Mouse (Mus musculus) brain, adult 2 months (tissue): ENCODE measurements at regions not wholly inside any gene's neighbourhood (a gene's known extent, or its start where the extent isn't known, plus 50 kb on each side); places are given as distances from the start of the nearest gene placed in this dataset.

ENCODE experiments used
- DNase-seq: peaks from one replicate; pipeline ENCODE4 v3.0.0; 2011; ENCODE audit warnings: low read depth, low spot score

- no peak for DNase-seq
Observed at GRCm38 (mm10) chr10:25118674-25119670, 188.7 kb downstream of the Akap7 start.

- DNase-seq: no peak
Observed at GRCm38 (mm10) chr10:25114316-25114715, 187.0 kb upstream of the Arg1 start.

GRCm38 (mm10) chr10:25112449-25113171 lies 185.3 kb upstream of the Arg1 start:
- peak; percentile 74 for DNase-seq

- peak; percentile 97 for DNase-seq
Observed at GRCm38 (mm10) chr10:25111636-25112422, 184.5 kb upstream of the Arg1 start.

- DNase-seq: no peak
Observed at GRCm38 (mm10) chr10:25111181-25111580, 183.9 kb upstream of the Arg1 start.

- DNase-seq: no peak
Observed at GRCm38 (mm10) chr10:25098070-25098469, 170.8 kb upstream of the Arg1 start.

- DNase-seq: no peak
Observed at GRCm38 (mm10) chr10:25089705-25090386, 162.6 kb upstream of the Arg1 start.

- DNase-seq: no peak
Observed at GRCm38 (mm10) chr10:25086745-25087144, 159.5 kb upstream of the Arg1 start.

GRCm38 (mm10) chr10:25082930-25083329 lies 155.6 kb upstream of the Arg1 start:
- peak; percentile 96 for DNase-seq

- no peak for DNase-seq
Observed at GRCm38 (mm10) chr10:25072617-25073016, 145.3 kb upstream of the Arg1 start.

- peak; percentile 34 for DNase-seq
Observed at GRCm38 (mm10) chr10:25068301-25068700, 141.0 kb upstream of the Arg1 start.

- peak; percentile 48 for DNase-seq
Observed at GRCm38 (mm10) chr10:25064701-25065362, 137.5 kb upstream of the Arg1 start.

GRCm38 (mm10) chr10:25061402-25062055 lies 134.2 kb upstream of the Arg1 start:
- DNase-seq: no peak

- DNase-seq: no peak
Observed at GRCm38 (mm10) chr10:25058694-25059093, 131.4 kb upstream of the Arg1 start.

- DNase-seq: no peak
Observed at GRCm38 (mm10) chr10:25051998-25052397, 124.7 kb upstream of the Arg1 start.

- DNase-seq: no peak
Observed at GRCm38 (mm10) chr10:25051368-25051874, 124.1 kb upstream of the Arg1 start.

GRCm38 (mm10) chr10:25041221-25041620 lies 113.9 kb upstream of the Arg1 start:
- DNase-seq: peak; percentile 93

GRCm38 (mm10) chr10:25039926-25040325 lies 112.6 kb upstream of the Arg1 start:
- peak; percentile 83 for DNase-seq

- no peak for DNase-seq
Observed at GRCm38 (mm10) chr10:25036928-25037327, 109.6 kb upstream of the Arg1 start.

- DNase-seq: no peak
Observed at GRCm38 (mm10) chr10:25035363-25035762, 108.1 kb upstream of the Arg1 start.
